Mouse (Mus musculus): ENCODE data around the gene Adra1d. TPM values are rescaled to one million over a fixed set of nuclear protein-coding genes. Genes with fewer than 3 reads are reported as not detected.

Adra1d gene
- total RNA-seq, 1 experiment from 2014 or later: not detected

GRCm38 (mm10) chr2:131546308-131546700, 15.8 kb downstream of the Adra1d start:
- no peak for ATAC-seq (replicated peaks in 1 of 2; ENCODE audit: insufficient read depth in 1 of 2, low FRiP score in 2 of 2, low TSS enrichment in 1 of 2, low read depth in 1 of 2, poor library complexity in 2 of 2, severe bottlenecking in 2 of 2)

GRCm38 (mm10) chr2:131545386-131546307, 16.4 kb downstream of the Adra1d start:
- peak; percentile 57 to 63 for ATAC-seq (replicated peaks in 1 of 2; ENCODE audit: insufficient read depth in 1 of 2, low FRiP score in 2 of 2, low TSS enrichment in 1 of 2, low read depth in 1 of 2, poor library complexity in 2 of 2, severe bottlenecking in 2 of 2)

GRCm38 (mm10) chr2:131542531-131542930, 19.6 kb downstream of the Adra1d start:
- ATAC-seq (replicated peaks in 1 of 2; ENCODE audit: insufficient read depth in 1 of 2, low FRiP score in 2 of 2, low TSS enrichment in 1 of 2, low read depth in 1 of 2, poor library complexity in 2 of 2, severe bottlenecking in 2 of 2): 0 out of 4 replicates have a peak, but pooled peaks of 1 of the 2 experiments have one; percentile 18

GRCm38 (mm10) chr2:131541686-131542085, 20.4 kb downstream of the Adra1d start:
- no peak for ATAC-seq (replicated peaks in 1 of 2; ENCODE audit: insufficient read depth in 1 of 2, low FRiP score in 2 of 2, low TSS enrichment in 1 of 2, low read depth in 1 of 2, poor library complexity in 2 of 2, severe bottlenecking in 2 of 2)

- no peak for ATAC-seq (replicated peaks in 1 of 2; ENCODE audit: insufficient read depth in 1 of 2, low FRiP score in 2 of 2, low TSS enrichment in 1 of 2, low read depth in 1 of 2, poor library complexity in 2 of 2, severe bottlenecking in 2 of 2)
Measured at GRCm38 (mm10) chr2:131539780-131540179, 22.3 kb downstream of the Adra1d start.

GRCm38 (mm10) chr2:131538341-131538740, 23.7 kb downstream of the Adra1d start:
- no peak for ATAC-seq (replicated peaks in 1 of 2; ENCODE audit: insufficient read depth in 1 of 2, low FRiP score in 2 of 2, low TSS enrichment in 1 of 2, low read depth in 1 of 2, poor library complexity in 2 of 2, severe bottlenecking in 2 of 2)

GRCm38 (mm10) chr2:131535168-131535567, 26.9 kb downstream of the Adra1d start:
- ATAC-seq (replicated peaks in 1 of 2; ENCODE audit: insufficient read depth in 1 of 2, low FRiP score in 2 of 2, low TSS enrichment in 1 of 2, low read depth in 1 of 2, poor library complexity in 2 of 2, severe bottlenecking in 2 of 2): no peak

GRCm38 (mm10) chr2:131531271-131531670, 30.8 kb downstream of the Adra1d start:
- ATAC-seq (replicated peaks in 1 of 2; ENCODE audit: insufficient read depth in 1 of 2, low FRiP score in 2 of 2, low TSS enrichment in 1 of 2, low read depth in 1 of 2, poor library complexity in 2 of 2, severe bottlenecking in 2 of 2): no peak

- peak; percentile 90 to 92 for ATAC-seq (replicated peaks in 1 of 2; ENCODE audit: insufficient read depth in 1 of 2, low FRiP score in 2 of 2, low TSS enrichment in 1 of 2, low read depth in 1 of 2, poor library complexity in 2 of 2, severe bottlenecking in 2 of 2)
Measured at GRCm38 (mm10) chr2:131530623-131531008, 31.5 kb downstream of the Adra1d start.

GRCm38 (mm10) chr2:131529898-131530622, 32.0 kb downstream of the Adra1d start:
- peak; percentile 63 to 69; a peak in 3 of 4 replicates for ATAC-seq (replicated peaks in 1 of 2; ENCODE audit: insufficient read depth in 1 of 2, low FRiP score in 2 of 2, low TSS enrichment in 1 of 2, low read depth in 1 of 2, poor library complexity in 2 of 2, severe bottlenecking in 2 of 2)

- ATAC-seq (replicated peaks in 1 of 2; ENCODE audit: insufficient read depth in 1 of 2, low FRiP score in 2 of 2, low TSS enrichment in 1 of 2, low read depth in 1 of 2, poor library complexity in 2 of 2, severe bottlenecking in 2 of 2): peak in 1 of 2 experiments; percentile 27; a peak in 1 of 4 replicates
Measured at GRCm38 (mm10) chr2:131527061-131527460, 35.0 kb downstream of the Adra1d start.

GRCm38 (mm10) chr2:131520743-131521142, 41.3 kb downstream of the Adra1d start:
- no peak for ATAC-seq (replicated peaks in 1 of 2; ENCODE audit: insufficient read depth in 1 of 2, low FRiP score in 2 of 2, low TSS enrichment in 1 of 2, low read depth in 1 of 2, poor library complexity in 2 of 2, severe bottlenecking in 2 of 2)

- 0 out of 4 replicates have a peak, but pooled peaks have one; percentile 9 to 56 for ATAC-seq (replicated peaks in 1 of 2; ENCODE audit: insufficient read depth in 1 of 2, low FRiP score in 2 of 2, low TSS enrichment in 1 of 2, low read depth in 1 of 2, poor library complexity in 2 of 2, severe bottlenecking in 2 of 2)
Measured at GRCm38 (mm10) chr2:131518790-131519189, 43.3 kb downstream of the Adra1d start.

- ATAC-seq (replicated peaks in 1 of 2; ENCODE audit: insufficient read depth in 1 of 2, low FRiP score in 2 of 2, low TSS enrichment in 1 of 2, low read depth in 1 of 2, poor library complexity in 2 of 2, severe bottlenecking in 2 of 2): no peak
Measured at GRCm38 (mm10) chr2:131517550-131517949, 44.5 kb downstream of the Adra1d start.

GRCm38 (mm10) chr2:131514055-131514621, 47.9 kb downstream of the Adra1d start:
- ATAC-seq (replicated peaks in 1 of 2; ENCODE audit: insufficient read depth in 1 of 2, low FRiP score in 2 of 2, low TSS enrichment in 1 of 2, low read depth in 1 of 2, poor library complexity in 2 of 2, severe bottlenecking in 2 of 2): no peak

GRCm38 (mm10) chr2:131513477-131513876, 48.6 kb downstream of the Adra1d start:
- no peak for ATAC-seq (replicated peaks in 1 of 2; ENCODE audit: insufficient read depth in 1 of 2, low FRiP score in 2 of 2, low TSS enrichment in 1 of 2, low read depth in 1 of 2, poor library complexity in 2 of 2, severe bottlenecking in 2 of 2)

- no peak for ATAC-seq (replicated peaks in 1 of 2; ENCODE audit: insufficient read depth in 1 of 2, low FRiP score in 2 of 2, low TSS enrichment in 1 of 2, low read depth in 1 of 2, poor library complexity in 2 of 2, severe bottlenecking in 2 of 2)
Measured at GRCm38 (mm10) chr2:131510531-131510930, 51.6 kb downstream of the Adra1d start.

Data from hematopoietic stem cell, adult 5-6 weeks (primary cell).